Mouse (Mus musculus): ENCODE results near the gene Ulk4. TPM values are rescaled to one million over a fixed set of nuclear protein-coding genes. Genes with fewer than 3 reads are reported as not detected.
A peak's percentile ranks its signal among the peaks of the same experiment; 100 is the strongest.
"Not testable (repeated sequence)": the region's sequence is repeated elsewhere in the genome, so short reads cannot be mapped to it uniquely, and the experiment has no call there.

The Ulk4 gene
- polyA plus RNA-seq, 1 experiment from 2014 or later = 159 TPM

DNA sequence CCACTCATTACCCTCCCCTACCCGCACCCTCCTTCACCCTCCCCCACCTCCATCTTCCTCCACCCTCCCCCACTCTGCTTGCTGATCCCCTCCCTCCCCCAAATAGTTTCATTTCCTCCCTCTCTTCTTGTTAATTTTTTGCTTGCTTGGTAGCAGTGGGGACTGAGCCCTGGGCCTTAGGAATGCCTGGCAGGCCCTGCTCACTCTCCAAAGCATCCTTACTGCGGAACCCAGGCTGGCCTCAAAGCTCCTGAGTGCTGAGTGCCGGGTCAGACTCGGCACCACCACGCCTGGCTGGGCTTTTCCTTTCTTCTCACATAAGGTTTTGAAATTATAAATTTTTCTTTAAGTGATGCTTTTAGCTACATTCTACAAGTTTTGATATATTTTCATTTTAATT, 221.0 kb downstream of the Ulk4 start:
- no peak overlapping the region for H3K4me3 ChIP-seq (replicated peaks)
- 79% methylated on average over 5 of the region's 5 CpGs for WGBS
- no peak overlapping the region for H3K4me2 ChIP-seq (replicated peaks)
- peaks cover 5% of the 10 kb centered on the region; the same call in 1 of the 2 replicates for H3K9me3 ChIP-seq
- no peaks in the 10 kb centered on the region; the same call in 1 of the 2 replicates for H3K27me3 ChIP-seq
- no peak for ATAC-seq
- no peak overlapping the region for H3K9ac ChIP-seq (replicated peaks)
- no peak overlapping the region for H3K27ac ChIP-seq
- peaks cover 12% of the 10 kb centered on the region for H3K4me1 ChIP-seq (replicated peaks)
- H3K36me3 ChIP-seq = no peaks in the 10 kb centered on the region

DNA sequence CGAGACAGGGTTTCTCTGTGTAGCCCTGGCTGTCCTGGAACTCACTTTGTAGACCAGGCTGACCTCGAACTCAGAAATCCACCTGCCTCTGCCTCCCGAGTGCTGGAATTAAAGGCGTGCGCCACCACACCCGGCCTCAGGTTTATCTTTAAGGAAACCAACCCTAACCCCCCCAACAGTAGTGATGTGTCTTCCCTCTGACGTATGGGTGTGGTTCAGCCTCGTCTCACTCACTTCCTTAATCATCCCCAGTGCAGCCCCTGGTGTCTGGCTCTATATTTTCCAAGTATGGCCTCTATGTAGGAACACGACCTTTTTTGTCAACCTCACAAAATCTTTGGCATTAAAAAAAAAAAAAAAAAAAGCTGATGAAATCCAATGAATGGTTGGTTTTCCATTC, 231.3 kb downstream of the Ulk4 start:
- H3K9ac ChIP-seq (replicated peaks); H3K4me2 ChIP-seq (replicated peaks); H3K9me3 ChIP-seq; H3K36me3 ChIP-seq; ATAC-seq; H3K4me3 ChIP-seq (replicated peaks); H3K4me1 ChIP-seq (replicated peaks); H3K27ac ChIP-seq; H3K27me3 ChIP-seq: not testable (repeated sequence)
- 90% methylated on average over 9 of the region's 9 CpGs for WGBS

DNA sequence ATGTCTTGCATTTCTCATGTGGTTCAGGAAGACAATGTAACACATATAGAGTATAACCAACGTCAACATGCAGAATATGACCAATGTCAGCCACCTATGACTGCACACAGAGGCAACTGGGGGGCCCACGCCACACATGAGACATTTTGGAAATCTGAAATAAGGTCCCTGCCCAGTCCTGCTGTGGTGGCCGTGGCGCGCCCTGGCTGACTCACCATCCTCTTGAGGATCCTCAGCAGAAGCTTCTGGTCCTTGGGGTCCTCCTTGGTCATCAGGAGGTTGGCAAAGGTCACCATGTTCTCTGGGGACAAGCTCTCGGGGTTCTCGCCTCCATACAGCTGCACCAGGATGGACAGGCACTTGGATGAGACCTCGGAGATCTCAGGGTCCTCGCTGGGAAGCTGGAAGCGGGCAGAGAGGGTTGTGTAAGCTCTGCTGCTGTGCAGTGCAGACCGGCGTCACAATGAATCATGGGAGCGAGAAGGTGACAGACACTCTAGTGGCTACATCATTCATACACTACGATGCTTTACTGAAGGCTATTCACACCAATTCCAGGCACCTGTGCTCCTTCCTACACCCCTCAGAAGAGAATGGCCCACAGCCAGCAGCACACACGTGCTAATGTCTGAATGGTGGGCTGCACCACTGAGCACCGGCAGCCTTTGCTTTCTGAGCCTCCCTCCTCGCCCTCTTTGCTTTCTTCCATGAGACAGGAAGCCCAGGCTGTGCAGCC, 232.4 kb downstream of the Ulk4 start:
- Histone ChIP-seq H3K9me3 (no peaks in the 10 kb centered on the region), H3K36me3 (no peaks in the 10 kb centered on the region), H3K9ac (replicated peaks) (no peak overlapping the region), H3K4me1 (replicated peaks) (peaks cover 9% of the 10 kb centered on the region; the same call in 1 of the 2 replicates), H3K4me2 (replicated peaks) (no peak overlapping the region), H3K27me3 (no peaks in the 10 kb centered on the region), H3K27ac (no peak overlapping the region), H3K4me3 (replicated peaks) (no peak overlapping the region)
- no peak for ATAC-seq
- 86% methylated on average over 17 of the region's 17 CpGs for WGBS

DNA sequence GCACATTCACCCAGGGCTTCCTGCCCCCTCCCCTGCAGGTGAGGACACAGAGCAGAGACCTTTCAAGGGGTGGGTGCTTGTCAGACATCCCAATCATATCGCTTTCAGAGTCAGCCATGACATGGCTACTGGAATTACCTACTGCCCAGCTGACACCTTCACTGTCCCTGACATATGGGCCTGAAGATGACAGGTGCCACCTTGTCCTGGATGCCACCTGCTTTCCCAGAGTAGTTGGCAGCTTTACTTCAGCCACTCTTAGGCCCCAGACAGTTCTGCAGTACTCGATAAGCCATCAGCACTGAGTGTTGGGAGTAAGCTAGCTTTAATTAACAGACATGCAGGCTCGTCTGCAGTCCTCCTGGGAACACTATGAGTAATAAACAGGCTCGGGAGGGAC, 234.0 kb downstream of the Ulk4 start:
- H3K4me3 ChIP-seq (replicated peaks) = no peak overlapping the region
- peaks cover 25% of the 10 kb centered on the region for H3K4me1 ChIP-seq (replicated peaks)
- H3K9ac ChIP-seq (replicated peaks) = no peak overlapping the region
- no peaks in the 10 kb centered on the region for H3K9me3 ChIP-seq
- no peak overlapping the region for H3K4me2 ChIP-seq (replicated peaks)
- 81% methylated on average over 4 of the region's 4 CpGs for WGBS
- no peak overlapping the region for H3K27ac ChIP-seq
- H3K27me3 ChIP-seq = no peaks in the 10 kb centered on the region
- H3K36me3 ChIP-seq = no peaks in the 10 kb centered on the region
- no peak for ATAC-seq

DNA sequence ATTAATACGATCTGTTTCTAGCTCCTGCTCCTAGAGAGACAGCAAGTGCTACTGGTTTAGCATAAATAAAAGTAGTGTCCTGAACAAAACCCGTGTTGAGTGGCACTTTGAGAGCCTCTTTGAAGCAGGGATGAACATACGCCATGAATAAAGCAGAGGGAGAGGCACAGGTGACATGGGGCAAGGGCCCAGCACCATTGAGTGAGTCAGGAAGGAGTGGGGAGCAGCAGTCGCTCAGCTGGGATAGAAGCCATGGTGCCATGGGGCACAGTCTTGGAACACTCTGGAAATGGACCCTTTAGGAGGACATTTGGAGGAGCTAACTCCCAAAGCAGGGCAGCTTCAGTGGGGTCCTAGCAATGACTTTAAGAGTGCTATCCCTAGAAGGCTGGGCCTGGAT, 238.6 kb downstream of the Ulk4 start:
- Histone ChIP-seq H3K9me3 (no peaks in the 10 kb centered on the region), H3K9ac (replicated peaks) (no peak overlapping the region), H3K4me1 (replicated peaks) (peaks cover 45% of the 10 kb centered on the region), H3K4me2 (replicated peaks) (no peak overlapping the region), H3K4me3 (replicated peaks) (no peak overlapping the region), H3K36me3 (no peaks in the 10 kb centered on the region), H3K27me3 (no peaks in the 10 kb centered on the region), H3K27ac (peak overlapping the region; percentile 78)
- ATAC-seq = peak; percentile 64; the same call in 1 of the 2 replicates
- WGBS = 26% methylated on average over 4 of the region's 4 CpGs

DNA sequence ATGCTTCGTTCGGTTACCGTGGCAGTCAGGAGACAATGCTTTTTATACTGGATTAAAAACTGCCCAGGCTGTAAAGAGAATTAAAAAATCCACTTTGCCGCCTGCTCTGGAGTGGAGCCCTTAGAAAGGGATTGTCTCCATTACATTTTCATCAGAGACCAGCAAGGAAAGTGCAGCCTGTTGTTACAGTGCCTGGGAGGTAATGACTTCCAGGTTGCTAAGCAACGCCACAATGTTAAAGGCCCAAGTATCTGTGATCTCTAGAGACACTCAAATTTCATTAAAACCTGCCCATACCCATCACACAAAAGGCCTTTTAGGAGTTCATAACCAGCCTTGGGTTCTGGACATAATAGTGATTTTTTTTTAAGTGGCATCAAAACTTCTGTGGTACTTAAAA, 239.0 kb downstream of the Ulk4 start:
- H3K27ac ChIP-seq = peak overlapping the region; percentile 78
- no peaks in the 10 kb centered on the region for H3K36me3 ChIP-seq
- 0 out of 2 replicates have a peak overlapping the region, but pooled peaks have one; percentile 22 for H3K4me2 ChIP-seq (replicated peaks)
- H3K4me3 ChIP-seq (replicated peaks) = no peak overlapping the region
- WGBS = 11% methylated on average over 5 of the region's 5 CpGs
- ATAC-seq = peak; percentile 77
- H3K9ac ChIP-seq (replicated peaks) = no peak overlapping the region
- no peaks in the 10 kb centered on the region for H3K27me3 ChIP-seq
- peaks cover 49% of the 10 kb centered on the region for H3K4me1 ChIP-seq (replicated peaks)
- no peaks in the 10 kb centered on the region for H3K9me3 ChIP-seq

DNA sequence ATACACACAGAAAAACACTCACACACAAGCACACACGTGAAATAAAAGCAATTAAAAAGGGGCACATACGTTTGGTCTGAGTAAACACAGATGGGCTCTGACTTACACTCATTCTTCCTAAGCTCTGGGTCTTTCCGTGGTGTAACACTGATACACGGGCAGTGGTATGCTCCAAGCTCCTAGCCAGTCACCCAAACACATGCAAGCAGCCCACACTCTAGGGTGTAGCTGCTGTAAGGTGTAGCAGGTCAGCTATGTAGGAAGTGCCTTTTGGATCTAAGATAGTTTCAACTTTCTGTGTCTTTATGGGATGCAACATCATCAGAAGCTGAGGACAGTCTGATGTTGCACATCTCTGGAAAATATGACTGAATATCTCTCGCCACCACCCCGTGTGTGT, 241.7 kb downstream of the Ulk4 start:
- no peak overlapping the region for H3K27ac ChIP-seq
- peaks cover 71% of the 10 kb centered on the region for H3K4me1 ChIP-seq (replicated peaks)
- no peaks in the 10 kb centered on the region for H3K9me3 ChIP-seq
- H3K4me2 ChIP-seq (replicated peaks) = no peak overlapping the region
- 74% methylated on average over 6 of the region's 6 CpGs for WGBS
- H3K9ac ChIP-seq (replicated peaks) = no peak overlapping the region
- ATAC-seq = no peak
- no peaks in the 10 kb centered on the region for H3K36me3 ChIP-seq
- no peak overlapping the region for H3K4me3 ChIP-seq (replicated peaks)
- H3K27me3 ChIP-seq = no peaks in the 10 kb centered on the region

DNA sequence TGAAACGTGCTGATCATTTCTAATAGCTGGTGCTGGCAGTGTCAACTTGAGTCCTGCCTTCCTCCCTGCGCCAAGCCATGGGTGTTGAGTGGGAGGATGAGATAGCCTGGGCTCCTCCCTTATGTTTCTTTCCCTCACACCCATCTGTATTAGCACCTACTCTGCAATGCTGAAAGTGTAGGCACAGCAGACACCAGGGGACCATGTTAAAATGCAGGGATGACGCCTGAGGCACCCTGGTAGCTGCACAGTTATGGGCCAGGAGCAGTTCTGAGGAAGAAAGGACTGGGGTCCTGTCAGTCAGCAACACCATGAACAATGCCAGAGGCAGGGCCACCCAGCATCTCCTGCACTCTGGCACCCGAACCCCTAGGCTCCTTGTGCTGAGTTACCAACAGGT, 243.4 kb downstream of the Ulk4 start:
- no peak overlapping the region for H3K9ac ChIP-seq (replicated peaks)
- no peak overlapping the region for H3K27ac ChIP-seq
- H3K4me1 ChIP-seq (replicated peaks) = peaks cover 63% of the 10 kb centered on the region
- no peaks in the 10 kb centered on the region for H3K36me3 ChIP-seq
- H3K27me3 ChIP-seq = no peaks in the 10 kb centered on the region
- 75% methylated on average over 4 of the region's 4 CpGs for WGBS
- no peaks in the 10 kb centered on the region for H3K9me3 ChIP-seq
- H3K4me3 ChIP-seq (replicated peaks) = no peak overlapping the region
- no peak overlapping the region for H3K4me2 ChIP-seq (replicated peaks)
- ATAC-seq = no peak

DNA sequence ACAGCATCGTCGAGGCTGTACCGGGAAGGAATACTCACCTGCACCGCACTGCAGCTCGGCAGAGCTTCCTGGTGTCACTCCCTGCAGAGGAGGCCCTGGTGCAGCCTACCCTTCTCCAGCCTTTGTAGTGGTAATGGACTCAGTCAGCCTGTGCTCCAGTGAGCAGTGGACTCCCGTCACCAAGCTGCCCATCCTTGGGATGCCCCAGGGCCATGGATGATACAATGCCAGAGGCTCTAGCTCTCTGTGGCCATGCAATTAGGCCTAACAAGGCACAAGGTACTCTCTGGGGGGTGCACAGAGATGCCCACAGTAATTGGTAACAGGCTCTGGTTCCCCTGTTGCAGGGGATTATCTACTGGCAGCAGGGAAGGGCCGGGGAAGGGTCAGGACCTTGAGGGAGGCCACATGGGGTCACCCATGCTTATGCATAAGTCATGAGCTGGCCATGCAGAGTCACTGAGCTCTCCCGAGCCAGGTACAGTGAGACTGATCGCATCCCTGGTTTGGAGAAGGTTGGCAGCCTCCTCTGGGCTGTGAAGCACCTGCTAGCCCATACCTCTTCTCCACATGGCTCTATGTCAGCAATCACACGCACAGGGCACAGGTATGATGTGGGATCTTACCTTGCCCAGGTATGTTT, 244.6 kb downstream of the Ulk4 start:
- peak overlapping the region; percentile 20; the same call in 1 of the 2 replicates for H3K27ac ChIP-seq
- ATAC-seq = peak; percentile 70
- H3K4me2 ChIP-seq (replicated peaks) = no peak overlapping the region
- H3K9ac ChIP-seq (replicated peaks) = no peak overlapping the region
- 35% methylated on average over 10 of the region's 10 CpGs for WGBS
- no peaks in the 10 kb centered on the region for H3K27me3 ChIP-seq
- H3K9me3 ChIP-seq = no peaks in the 10 kb centered on the region
- H3K4me3 ChIP-seq (replicated peaks) = no peak overlapping the region
- H3K4me1 ChIP-seq (replicated peaks) = peaks cover 52% of the 10 kb centered on the region
- no peaks in the 10 kb centered on the region for H3K36me3 ChIP-seq

DNA sequence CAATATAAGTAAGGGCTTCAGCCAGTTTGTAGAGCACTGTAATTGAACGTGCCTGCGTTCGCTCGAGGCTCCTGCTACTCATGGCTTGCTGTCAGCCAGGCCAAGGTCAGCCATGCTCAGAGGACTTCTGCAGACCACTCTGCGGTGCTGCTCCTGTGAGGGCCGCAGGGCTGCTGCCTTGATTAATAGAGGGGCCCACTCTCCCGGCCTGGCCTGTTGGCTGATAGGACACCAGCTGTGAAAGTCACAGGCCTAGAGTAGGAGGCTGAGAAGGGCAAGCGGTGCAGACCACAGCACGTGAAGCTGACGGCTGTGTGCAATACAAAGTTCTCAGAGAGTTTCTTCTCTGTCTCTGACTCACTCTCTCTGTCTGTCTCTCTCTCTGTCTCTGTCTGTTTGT, 246.0 kb downstream of the Ulk4 start:
- WGBS = 42% methylated on average over 10 of the region's 10 CpGs
- Histone ChIP-seq H3K27ac (0 out of 2 replicates have a peak overlapping the region, but pooled peaks have one; percentile 44), H3K9ac (replicated peaks) (no peak overlapping the region)

DNA sequence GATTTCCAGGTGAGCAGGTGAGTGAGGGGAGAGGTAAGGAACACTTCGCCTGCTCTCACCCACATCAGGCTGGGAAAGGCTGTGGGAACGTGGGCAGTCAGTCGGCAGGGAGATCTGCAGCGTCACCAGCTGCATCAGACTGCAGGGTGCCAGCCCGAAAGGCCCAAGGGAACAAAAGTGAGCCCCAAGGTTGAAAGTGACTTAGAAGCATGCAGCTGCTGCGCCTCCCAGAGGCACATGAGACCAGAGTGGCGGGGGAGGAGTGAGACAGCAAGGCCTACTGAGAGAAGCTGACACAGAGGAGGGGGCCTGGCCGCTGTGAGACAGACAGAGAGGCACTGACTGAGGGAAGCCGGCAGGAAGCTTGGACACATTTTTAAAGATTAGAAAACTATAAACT, 247.2 kb downstream of the Ulk4 start:
- Histone ChIP-seq H3K27ac (no peak overlapping the region), H3K9ac (replicated peaks) (no peak overlapping the region), H3K36me3 (no peaks in the 10 kb centered on the region), H3K4me2 (replicated peaks) (no peak overlapping the region), H3K4me1 (replicated peaks) (peaks cover 37% of the 10 kb centered on the region), H3K9me3 (no peaks in the 10 kb centered on the region), H3K4me3 (replicated peaks) (no peak overlapping the region), H3K27me3 (no peaks in the 10 kb centered on the region)
- no peak for ATAC-seq
- WGBS = 35% methylated on average over 9 of the region's 9 CpGs

More for the DNA sequence above, 246.0 kb downstream of the Ulk4 start:
- Histone ChIP-seq H3K36me3 (no peaks in the 10 kb centered on the region), H3K27me3 (no peaks in the 10 kb centered on the region), H3K4me2 (replicated peaks) (no peak overlapping the region), H3K9me3 (no peaks in the 10 kb centered on the region), H3K4me3 (replicated peaks) (no peak overlapping the region), H3K4me1 (replicated peaks) (peaks cover 38% of the 10 kb centered on the region)
- 0 out of 2 replicates have a peak, but pooled peaks have one; percentile 38 for ATAC-seq

DNA sequence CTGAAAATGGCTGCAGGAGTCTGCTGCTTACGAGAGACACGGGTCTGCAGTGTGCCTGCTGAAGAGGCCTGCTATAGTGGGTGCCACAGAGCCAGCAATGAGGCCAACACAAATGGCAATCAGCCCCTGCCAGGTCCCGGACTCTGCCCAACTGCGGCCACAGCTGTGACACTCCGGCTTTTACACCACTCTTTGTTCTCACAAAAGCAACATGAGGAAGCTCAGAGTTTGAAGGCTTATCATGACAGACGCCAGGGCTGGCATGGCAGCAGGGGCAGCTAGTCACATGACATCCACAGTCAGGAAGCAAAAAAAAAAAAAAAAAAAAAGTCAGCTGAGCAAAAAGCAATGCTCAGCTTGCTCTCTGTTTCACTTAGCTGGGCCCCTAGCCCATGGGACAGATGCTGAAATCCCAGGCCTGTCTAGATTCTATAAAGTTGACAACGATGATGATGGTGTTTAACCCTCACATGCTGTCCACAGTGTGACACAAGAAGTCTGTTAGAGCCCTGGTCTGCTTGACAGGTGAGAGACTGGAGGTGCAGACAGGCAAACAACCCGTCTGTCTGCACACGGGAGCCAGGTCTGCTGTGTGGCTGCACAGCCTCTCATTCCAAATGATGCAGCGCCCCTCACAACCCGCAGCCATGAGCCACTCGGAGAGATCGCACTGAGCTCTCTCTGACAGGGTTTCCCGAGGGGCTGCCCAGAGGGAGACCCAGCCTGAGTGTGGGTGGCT, 253.3 kb downstream of the Ulk4 start:
- 80% methylated on average over 14 of the region's 14 CpGs for WGBS
- no peak overlapping the region for H3K9ac ChIP-seq (replicated peaks)

More for the DNA sequence above, 253.3 kb downstream of the Ulk4 start:
- Histone ChIP-seq H3K27ac (peak overlapping the region; percentile 25; the same call in 1 of the 2 replicates), H3K4me2 (replicated peaks) (no peak overlapping the region), H3K4me3 (replicated peaks) (no peak overlapping the region), H3K4me1 (replicated peaks) (peaks cover 11% of the 10 kb centered on the region; the same call in 1 of the 2 replicates), H3K36me3 (no peaks in the 10 kb centered on the region), H3K27me3 (no peaks in the 10 kb centered on the region), H3K9me3 (no peaks in the 10 kb centered on the region)
- ATAC-seq = no peak
